In the genomic region with DNA sequence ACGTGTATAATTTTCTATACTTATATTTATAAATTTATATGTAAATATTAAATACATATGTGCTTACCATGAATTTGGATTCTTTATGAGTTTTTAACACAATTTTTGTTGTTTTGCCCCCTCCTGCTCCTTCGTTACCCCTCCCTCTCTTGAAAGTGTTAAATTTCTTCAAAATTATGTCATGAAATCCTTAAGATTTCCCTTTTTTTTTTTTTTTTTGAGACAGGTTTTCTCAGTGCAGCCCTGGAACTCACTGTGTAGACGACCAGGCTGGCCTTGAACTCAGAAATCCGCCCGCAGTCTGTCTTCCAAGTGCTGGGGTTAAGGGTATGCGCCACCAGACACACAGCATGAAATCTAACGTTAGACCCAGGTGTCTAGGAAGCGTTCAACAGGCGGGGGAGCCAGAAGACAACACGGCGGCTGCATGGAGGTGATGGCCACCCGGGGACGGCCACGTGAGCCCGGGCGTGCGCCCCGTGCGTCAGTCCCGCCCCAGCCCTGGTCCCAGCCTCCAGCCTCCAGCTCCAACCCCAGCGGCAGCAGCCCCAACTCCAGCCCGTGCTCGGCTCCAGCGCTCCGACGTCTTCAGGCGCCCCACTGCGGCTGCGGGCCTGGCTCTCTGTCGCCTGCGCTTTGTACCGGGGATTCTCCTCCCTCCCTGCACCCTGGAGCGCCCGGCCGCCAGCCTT, we compare ENCODE assay signal across 8 mouse cellular contexts. TPM values are rescaled to one million over a fixed set of nuclear protein-coding genes. Genes with fewer than 3 reads are reported as not detected.
A peak's percentile ranks its signal among the peaks of the same experiment; 100 is the strongest.
DNase-seq lines count a peak whose midpoint lies in the region; ATAC-seq lines count a peak whose summit lies in the region.

A gene (plus strand): TSS at position 487 of the 692 bp plus-strand sequence.

- H3K27me3 ChIP-seq in hindbrain, embryonic 14.5 days (ENCODE audit: control insufficient read depth, insufficient read depth, low read length): no peaks in the 10 kb centered on the region

- 3% methylated on average over 34 of the region's 35 CpGs for WGBS in hindbrain, embryonic 14.5 days

- peak within 1 kb of the TSS; percentile 56 for H3K4me3 ChIP-seq in hindbrain, embryonic 14.5 days (replicated peaks; ENCODE audit: low read length)

- H3K4me2 ChIP-seq in hindbrain, embryonic 14.5 days (replicated peaks): peak within 1 kb of the TSS; percentile 64

- peak; percentile 90 for ATAC-seq in hindbrain, embryonic 14.5 days (ENCODE audit: low FRiP score)

- peak within 1 kb of the TSS; percentile 91 for H3K27ac ChIP-seq in hindbrain, embryonic 14.5 days

- H3K4me1 ChIP-seq in hindbrain, embryonic 14.5 days (replicated peaks; ENCODE audit: control insufficient read depth, insufficient read depth, low read length): peaks cover 12% of the 10 kb centered on the region

- DNase-seq in adipocyte (ENCODE audit: low spot score): peak; percentile 84
- peak; percentile 80 to 83 for DNase-seq in cerebellum, postnatal 36 days
- peak; percentile 88 for DNase-seq in frontal cortex, postnatal 36 days (ENCODE audit: low spot score in 2 of 2)
- peak; percentile 86 for DNase-seq in hindbrain, embryonic 14.5 days (ENCODE audit: low spot score)
- peak; percentile 81 to 90 for DNase-seq in left cerebral cortex, adult 18-20 months (ENCODE audit: low spot score in 2 of 2)
- peak; percentile 90 to 92 for DNase-seq in lung, postnatal 4 days
- DNase-seq in right cerebral cortex, postnatal 10 days (ENCODE audit: low spot score in 2 of 2): peak; percentile 92
- DNase-seq in urinary bladder, postnatal 25 days (ENCODE audit: low spot score): peak; percentile 87

- H3K9ac ChIP-seq in hindbrain, embryonic 14.5 days: peak within 1 kb of the TSS; percentile 78

- H3K9me3 ChIP-seq in hindbrain, embryonic 14.5 days (ENCODE audit: control insufficient read depth, low read length): no peaks in the 10 kb centered on the region

- H3K36me3 ChIP-seq in hindbrain, embryonic 14.5 days (replicated peaks; ENCODE audit: control insufficient read depth, insufficient read depth): no peaks in the 10 kb centered on the region

RNA-seq across cellular contexts. Expression of the gene that starts here (rescaled TPM):
- 15.0 and 15.9 TPM in 2 replicates for polyA plus RNA-seq in hindbrain, embryonic 14.5 days (2014; fragmentation: Nextera tagmentation; extraction: Ambion mirVana)
- 10 to 100 TPM; 29.2 to 30.4 TPM for total RNA-seq in left cerebral cortex, adult 18-20 months (2021)

Comparison
In these comparisons a context has a peak if more than half of its experiments do, and no peak if none do; other contexts are left out.
1. Peak in every context shown above with its lines: DNase-seq, ATAC-seq, H3K4me3 ChIP-seq and H3K27ac ChIP-seq.